Mouse (Mus musculus) gastrocnemius, adult 2 months (tissue): ENCODE results near the gene Olfr635. TPM values are rescaled to one million over a fixed set of nuclear protein-coding genes. Genes with fewer than 3 reads are reported as not detected.

Source experiments
- DNase-seq: peaks from one replicate; pipeline ENCODE4 v3.0.0; 2022
- H3K27ac ChIP-seq: fragments of 200-600 bp; 2 replicates; pipeline ENCODE4 v1.8.1; 2022; ENCODE audit warnings: mild to moderate bottlenecking
- H3K4me3 ChIP-seq: fragments of 200-600 bp; 2 replicates; pipeline ENCODE4 v1.8.1; 2022; ENCODE audit warnings: mild to moderate bottlenecking, moderate library complexity
- CTCF ChIP-seq: fragments of 200-600 bp; IDR thresholded peaks from 2 replicates; pipeline ENCODE4 v1.8.1; 2022; ENCODE audit warnings: antibody characterized with exemption, mild to moderate bottlenecking, moderate library complexity
- intact Hi-C: fragments of 180-260 bp; cut with DNase I; formaldehyde crosslinking; loops from one replicate; pipeline ENCODE4 v1.15.1; 2025
- total RNA-seq, 2 experiments: library from RNA; stranded (reverse); gene quantifications; 2 replicates each; pipeline ENCODE4 v1.2.3; 2021

The Olfr635 gene
- total RNA-seq, 2 experiments from 2014 or later, result not detected

- Histone ChIP-seq H3K4me3 (no peak within 1 kb of the TSS), H3K27ac (no peak within 1 kb of the TSS)
- no peak for TF ChIP-seq CTCF
- DNase-seq, result no peak
- intact Hi-C loops, result no loop called here
Measured at GRCm38 (mm10) chr7:104035145-104035544, 64.2 kb downstream of the Olfr635 start, which contains the start of gene Olfr641. Gene Olfr641 (plus strand): TSS chr7:104035445.

Other genes starting within 250 kb of the Olfr635 start
- not detected for gene Olfr628, start 240.8 kb upstream of the Olfr635 start, total RNA-seq
- gene Olfr629, start 226.2 kb upstream of the Olfr635 start, total RNA-seq, result not detected
- gene Olfr630, start 213.8 kb upstream of the Olfr635 start, total RNA-seq, result not detected
- not detected for gene Olfr69, start 199.6 kb upstream of the Olfr635 start, total RNA-seq
- not detected for gene Olfr68, start 191.5 kb upstream of the Olfr635 start, total RNA-seq
- not detected for gene Olfr67, start 179.3 kb upstream of the Olfr635 start, total RNA-seq
- 10 to 100 TPM; 20.6 to 29.2 TPM for gene Hbb-bt, start 157.2 kb upstream of the Olfr635 start, total RNA-seq
- gene Hbb-bs, start 143.1 kb upstream of the Olfr635 start, total RNA-seq, result 100 to 1,000 TPM; 210 to 301 TPM
- gene Hbb-bh2, start 130.6 kb upstream of the Olfr635 start, total RNA-seq, result not detected
- gene Hbb-bh1, start 128.0 kb upstream of the Olfr635 start, total RNA-seq, result not detected
- gene Hbb-y, start 117.9 kb upstream of the Olfr635 start, total RNA-seq, result not detected
- gene Olfr66, start 84.9 kb upstream of the Olfr635 start, total RNA-seq, result not detected
- not detected for gene Olfr64, start 76.7 kb upstream of the Olfr635 start, total RNA-seq
- gene Olfr65, start 67.7 kb upstream of the Olfr635 start, total RNA-seq, result not detected
- gene Olfr631, start 42.3 kb upstream of the Olfr635 start, total RNA-seq, result not detected
- not detected for gene Olfr632, start 36.8 kb upstream of the Olfr635 start, total RNA-seq
- not detected for gene Olfr633, start 26.7 kb upstream of the Olfr635 start, total RNA-seq
- not detected for gene Olfr638, start 27.6 kb downstream of the Olfr635 start, total RNA-seq
- under 1 TPM in 1 of 2 experiments, not detected in 1; 0.03 TPM for gene Olfr639, start 46.2 kb downstream of the Olfr635 start, total RNA-seq
- not detected for gene Olfr640, start 54.4 kb downstream of the Olfr635 start, total RNA-seq
- not detected for gene Olfr641, start 64.3 kb downstream of the Olfr635 start, total RNA-seq
- gene Olfr642, start 81.5 kb downstream of the Olfr635 start, total RNA-seq, result not detected
- not detected for gene 4930516K23Rik, start 90.3 kb downstream of the Olfr635 start, total RNA-seq
- not detected for gene Olfr644, start 100.7 kb downstream of the Olfr635 start, total RNA-seq
- gene Olfr645, start 114.3 kb downstream of the Olfr635 start, total RNA-seq, result not detected
- gene Olfr646, start 133.7 kb downstream of the Olfr635 start, total RNA-seq, result not detected
- gene Ubqln5, start 158.7 kb downstream of the Olfr635 start, total RNA-seq, result not detected
- not detected for gene Olfr643, start 166.3 kb downstream of the Olfr635 start, total RNA-seq
- not detected for gene Ubqln3, start 172.1 kb downstream of the Olfr635 start, total RNA-seq
- gene Ubqlnl, start 179.4 kb downstream of the Olfr635 start, total RNA-seq, result not detected
- not detected for gene Olfm5, start 193.7 kb downstream of the Olfr635 start, total RNA-seq
- gene Olfr648, start 212.2 kb downstream of the Olfr635 start, total RNA-seq, result not detected
- gene Olfr649, start 224.8 kb downstream of the Olfr635 start, total RNA-seq, result not detected
- gene Trim6, start 247.6 kb downstream of the Olfr635 start, total RNA-seq, result under 1 TPM in 1 of 2 experiments, not detected in 1; 0.25 TPM